Mouse (Mus musculus): Measurements from ENCODE around the gene Cherp. TPM values are rescaled to one million over a fixed set of nuclear protein-coding genes. Genes with fewer than 3 reads are reported as not detected.

Cherp gene
- polyA plus RNA-seq, 2 experiments from 2014 or later, result 42.3 to 112 TPM

GRCm38 (mm10) chr8:72413839-72414238, 61.2 kb downstream of the Cherp start:
- ATAC-seq, result no peak

Other genes starting within 250 kb of the Cherp start
- 100 to 1,000 TPM; 128 to 173 TPM for gene Ap1m1, start 235.2 kb downstream of the Cherp start, polyA plus RNA-seq (2017; shearing (Covaris generic))
- 10 to 100 TPM in 1 of 2 experiments, 1 to 10 TPM in 1; 7.1 to 12.4 TPM for gene Gm10282, start 170.0 kb downstream of the Cherp start, polyA plus RNA-seq (2017; shearing (Covaris generic))
- 10 to 100 TPM; 17.1 to 31.0 TPM for gene Klf2, start 156.2 kb downstream of the Cherp start, polyA plus RNA-seq (2017; shearing (Covaris generic))
- gene Eps15l1, start 53.8 kb downstream of the Cherp start, polyA plus RNA-seq (2017; shearing (Covaris generic)), result 10 to 100 TPM; 55.3 to 76.0 TPM
- gene Calr3, start 31.4 kb downstream of the Cherp start, polyA plus RNA-seq (2017; shearing (Covaris generic)), result under 1 TPM; 0.86 to 0.94 TPM
- gene 1700030K09Rik, start 31.3 kb downstream of the Cherp start, polyA plus RNA-seq (2017; shearing (Covaris generic)), result 10 to 100 TPM in 1 of 2 experiments, 1 to 10 TPM in 1; 8.3 to 13.4 TPM
- 1 to 10 TPM; 6.9 to 8.8 TPM for gene Slc35e1, start 17.4 kb upstream of the Cherp start, polyA plus RNA-seq (2017; shearing (Covaris generic))
- 1 to 10 TPM; 3.6 to 6.5 TPM for gene Med26, start 73.0 kb upstream of the Cherp start, polyA plus RNA-seq (2017; shearing (Covaris generic))
- 10 to 100 TPM; 81.0 to 98.1 TPM for gene Smim7, start 95.9 kb upstream of the Cherp start, polyA plus RNA-seq (2017; shearing (Covaris generic))
- gene Tmem38a, start 96.8 kb upstream of the Cherp start, polyA plus RNA-seq (2017; shearing (Covaris generic)), result 1 to 10 TPM; 1.0 TPM
- under 1 TPM in 1 of 2 experiments, not detected in 1; 0.14 TPM for gene Nwd1, start 171.5 kb upstream of the Cherp start, polyA plus RNA-seq (2017; shearing (Covaris generic))
- 100 to 1,000 TPM in 1 of 2 experiments, 10 to 100 TPM in 1; 75.3 to 102 TPM for gene Sin3b, start 248.1 kb upstream of the Cherp start, polyA plus RNA-seq (2017; shearing (Covaris generic))